Mouse (Mus musculus): ENCODE results near the gene Cnbp.

The Cnbp gene

GRCm38 (mm10) chr6:87850155-87850899, 579 bp downstream of the Cnbp start:
- DNase-seq (ENCODE audit: inconsistent age in 2 of 2, low spot score in 1 of 2), result peak; percentile 74 to 91

- peak in 1 of 2 experiments; percentile 64 for DNase-seq (ENCODE audit: inconsistent age in 2 of 2, low spot score in 1 of 2)
Observed at GRCm38 (mm10) chr6:87849780-87850154, 1.1 kb downstream of the Cnbp start.

DNA sequence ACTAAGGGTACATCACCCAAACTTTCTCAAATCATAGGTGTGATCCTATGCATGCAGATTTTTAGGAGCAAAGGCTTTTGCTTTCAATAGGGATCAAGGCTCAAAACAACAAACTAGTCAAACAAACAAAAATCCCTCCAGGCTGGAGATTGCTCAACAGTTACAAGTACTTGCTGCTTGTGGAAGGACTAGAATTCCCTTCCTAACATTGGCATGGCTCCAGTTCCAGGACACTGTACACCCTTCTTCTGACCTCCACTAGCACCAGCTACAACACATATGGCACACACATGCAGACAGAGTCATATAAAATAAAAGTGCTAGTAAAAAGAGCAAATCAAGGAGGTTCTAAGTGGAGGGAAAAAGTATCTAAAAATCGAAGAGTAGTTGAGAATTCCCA, 4.1 kb downstream of the Cnbp start:
- peak in 1 of 2 experiments; percentile 70 for DNase-seq (ENCODE audit: inconsistent age in 2 of 2, low spot score in 1 of 2)

GRCm38 (mm10) chr6:87845031-87845695, 5.7 kb downstream of the Cnbp start:
- no peak for DNase-seq (ENCODE audit: inconsistent age in 2 of 2, low spot score in 1 of 2)

GRCm38 (mm10) chr6:87842254-87842653, 8.7 kb downstream of the Cnbp start:
- DNase-seq (ENCODE audit: inconsistent age in 2 of 2, low spot score in 1 of 2), result no peak

DNA sequence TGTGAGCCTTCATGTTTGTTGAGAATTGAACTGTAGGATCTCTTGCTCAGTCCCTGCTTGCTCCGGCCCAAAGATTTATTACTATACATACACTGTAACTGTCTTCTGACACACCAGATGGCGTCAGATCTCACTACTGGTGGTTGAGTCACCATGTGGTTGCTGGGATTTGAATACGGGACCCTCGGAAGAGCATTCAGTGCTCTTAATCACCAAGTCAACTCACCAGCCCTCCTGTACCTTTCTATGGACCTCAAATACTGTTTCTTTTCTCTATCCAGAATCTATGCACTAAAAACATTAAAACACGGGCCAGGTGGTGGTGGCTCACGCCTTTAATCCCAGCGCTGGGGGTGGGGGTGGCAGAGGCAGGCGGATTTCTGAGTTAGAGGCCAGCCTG, 9.3 kb downstream of the Cnbp start:
- DNase-seq (ENCODE audit: inconsistent age in 2 of 2, low spot score in 1 of 2), result no peak

GRCm38 (mm10) chr6:87839797-87840341, 11.0 kb downstream of the Cnbp start:
- no peak for DNase-seq (ENCODE audit: inconsistent age in 2 of 2, low spot score in 1 of 2)

DNA sequence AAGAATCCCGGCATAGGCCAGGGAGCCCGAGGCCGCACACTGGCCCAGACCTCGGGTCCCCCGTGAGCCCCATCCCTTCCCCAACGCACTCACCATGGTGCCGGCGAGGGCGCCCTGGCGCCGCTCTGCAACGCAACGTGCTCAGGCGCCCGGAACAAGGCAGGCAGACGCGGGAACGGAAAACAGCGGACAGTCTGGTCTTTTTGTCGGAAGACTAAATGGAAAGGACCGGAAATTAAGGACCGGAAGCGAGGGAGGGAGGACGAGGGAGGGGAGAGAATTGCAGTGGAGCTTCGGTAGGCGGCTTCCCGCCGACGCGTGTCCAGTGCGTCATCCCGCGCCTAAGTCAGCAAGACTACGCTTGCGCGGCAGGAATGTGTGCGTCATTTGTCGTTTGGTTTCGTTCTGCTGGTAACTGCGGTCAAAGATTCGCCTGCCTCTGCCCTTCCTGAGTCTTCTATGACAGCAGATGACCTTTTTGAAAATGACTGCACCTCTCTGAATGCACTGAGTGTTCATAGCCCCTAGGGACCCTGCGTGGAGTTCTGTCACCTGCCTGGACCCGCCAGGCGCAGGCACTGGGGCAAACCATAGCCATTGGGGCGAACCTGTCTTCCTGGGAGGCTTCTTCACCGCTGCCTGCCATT, 12.2 kb downstream of the Cnbp start, which contains the start of gene Isy1:
TSS of gene Isy1 (minus strand) at position 248 of the 647 bp plus-strand sequence.
- peak; percentile 97 to 99 for DNase-seq (ENCODE audit: inconsistent age in 2 of 2, low spot score in 1 of 2)

GRCm38 (mm10) chr6:87835695-87836094, 15.2 kb downstream of the Cnbp start, which contains the start of gene Gm45140:
Gm45140 (minus strand) TSS chr6:87835795.
- DNase-seq (ENCODE audit: inconsistent age in 2 of 2, low spot score in 1 of 2), result no peak

- no peak for DNase-seq (ENCODE audit: inconsistent age in 2 of 2, low spot score in 1 of 2)
Observed at GRCm38 (mm10) chr6:87820366-87820765, 30.5 kb downstream of the Cnbp start.

GRCm38 (mm10) chr6:87814486-87814885, 36.4 kb downstream of the Cnbp start:
- DNase-seq (ENCODE audit: inconsistent age in 2 of 2, low spot score in 1 of 2), result no peak

- no peak for DNase-seq (ENCODE audit: inconsistent age in 2 of 2, low spot score in 1 of 2)
Observed at GRCm38 (mm10) chr6:87812656-87813055, 38.2 kb downstream of the Cnbp start.

GRCm38 (mm10) chr6:87811675-87812338, 39.1 kb downstream of the Cnbp start, which contains the start of gene Rab43:
Rab43 (minus strand) TSS chr6:87812164.
- DNase-seq (ENCODE audit: inconsistent age in 2 of 2, low spot score in 1 of 2), result peak; percentile 96 to 99

DNA sequence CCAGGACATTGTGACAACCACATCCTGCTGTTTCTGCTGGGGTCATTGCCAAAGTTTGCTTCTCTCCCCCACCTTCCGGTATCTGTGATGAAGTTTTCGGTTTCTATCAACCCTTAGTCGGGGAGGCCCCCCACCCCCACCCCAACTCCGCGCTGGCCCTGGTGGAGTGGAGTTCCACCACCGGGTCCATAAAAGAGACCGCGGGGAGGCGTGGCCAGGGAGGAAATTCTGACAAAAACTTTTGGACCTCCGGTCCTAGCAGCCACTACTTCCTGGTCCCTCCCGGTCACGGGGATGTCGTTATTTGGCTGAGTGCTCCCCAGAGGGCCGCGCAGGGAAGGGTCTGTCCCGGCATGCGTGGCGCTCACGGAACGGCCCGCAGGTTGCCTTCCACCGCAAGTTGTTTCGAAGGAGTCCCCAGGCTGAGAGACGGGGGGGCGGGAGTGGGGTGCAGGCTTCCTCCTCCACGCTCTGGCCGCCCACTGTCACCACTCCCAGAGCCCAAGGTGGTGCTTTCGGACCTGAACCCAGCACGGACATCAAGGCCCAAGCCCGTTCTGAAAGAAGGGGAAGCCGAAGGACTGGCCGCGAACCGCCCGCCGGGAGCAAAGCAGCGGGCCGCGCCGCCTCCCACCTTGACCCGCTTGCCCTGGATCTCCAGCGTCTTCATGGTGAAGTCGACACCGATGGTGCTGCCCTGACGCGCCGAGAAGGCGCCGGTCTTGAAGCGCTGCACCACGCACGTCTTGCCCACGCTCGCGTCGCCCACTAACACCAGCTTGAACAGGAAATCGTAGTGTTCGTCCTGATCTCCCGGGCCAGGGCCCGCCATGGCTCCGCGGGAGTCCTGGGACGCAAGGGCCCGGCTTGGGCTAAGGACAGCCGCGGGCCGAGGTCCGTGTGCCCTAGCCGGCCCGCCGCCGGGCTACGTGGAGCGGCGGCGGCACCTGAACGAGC, 39.9 kb downstream of the Cnbp start:
- DNase-seq (ENCODE audit: inconsistent age in 2 of 2, low spot score in 1 of 2), result peak; percentile 79 to 91

GRCm38 (mm10) chr6:87810311-87810710, 40.6 kb downstream of the Cnbp start:
- DNase-seq (ENCODE audit: inconsistent age in 2 of 2, low spot score in 1 of 2), result no peak

DNA sequence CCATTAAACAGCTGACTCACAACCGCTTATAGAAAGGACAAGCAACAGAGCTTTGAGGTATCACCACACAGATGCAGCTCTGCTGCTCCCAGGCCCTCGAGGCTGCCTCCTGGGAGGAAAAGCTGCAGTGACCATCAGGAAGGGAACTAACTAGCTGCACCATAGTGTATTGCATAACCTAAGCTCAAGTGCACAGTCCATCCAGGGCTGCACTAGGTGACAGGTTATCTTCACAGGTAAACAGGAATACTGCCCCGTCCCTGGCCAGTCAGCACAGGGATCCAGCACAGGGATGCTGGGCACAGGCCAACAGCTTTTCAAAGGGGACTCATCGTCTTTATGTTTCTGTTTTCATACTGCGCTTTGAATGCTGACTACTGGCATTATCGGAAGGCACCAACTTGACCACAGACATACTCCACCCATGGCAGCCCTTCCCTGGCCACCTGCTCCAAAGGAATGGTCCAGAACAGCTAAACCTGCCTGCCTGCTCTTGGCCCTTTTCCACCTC, 41.2 kb downstream of the Cnbp start:
- DNase-seq (ENCODE audit: inconsistent age in 2 of 2, low spot score in 1 of 2), result peak in 1 of 2 experiments; percentile 43

DNA sequence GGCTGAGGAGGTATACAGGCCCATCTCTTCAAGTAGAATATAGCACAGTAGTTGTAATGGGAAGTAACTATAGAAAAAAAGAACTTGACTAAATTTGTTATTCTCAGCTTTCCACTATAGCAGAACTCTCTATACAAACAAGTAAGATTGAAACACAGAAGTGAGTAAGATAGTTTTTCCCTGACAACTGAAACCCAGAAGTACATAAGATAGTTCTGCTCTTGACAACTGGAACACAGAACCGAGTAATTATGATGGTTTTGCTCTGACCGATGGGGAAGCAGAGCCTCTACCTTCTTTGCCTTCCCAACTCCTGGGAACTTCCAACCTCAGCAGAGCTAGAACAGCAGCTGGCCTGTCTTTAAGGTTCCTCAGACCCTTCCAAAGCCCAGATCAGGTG, 41.8 kb downstream of the Cnbp start:
- DNase-seq (ENCODE audit: inconsistent age in 2 of 2, low spot score in 1 of 2), result no peak

GRCm38 (mm10) chr6:87808521-87808920, 42.4 kb downstream of the Cnbp start:
- DNase-seq (ENCODE audit: inconsistent age in 2 of 2, low spot score in 1 of 2), result no peak

- DNase-seq (ENCODE audit: inconsistent age in 2 of 2, low spot score in 1 of 2), result peak in 1 of 2 experiments; percentile 27
Observed at GRCm38 (mm10) chr6:87807735-87808440, 43.0 kb downstream of the Cnbp start.

Data from adrenal gland, adult (tissue).